Mouse (Mus musculus): ENCODE data around the gene Eif4e3.

The Eif4e3 gene

GRCm38 (mm10) chr6:99663232-99663631, 3.3 kb downstream of the Eif4e3 start:
- no peak for DNase-seq

- DNase-seq: no peak
These were observed 6.1 kb downstream of the Eif4e3 start for GRCm38 (mm10) chr6:99660443-99660842.

- DNase-seq: no peak
These were observed 8.0 kb downstream of the Eif4e3 start for GRCm38 (mm10) chr6:99658586-99658985.

GRCm38 (mm10) chr6:99656088-99656487, 10.5 kb downstream of the Eif4e3 start:
- no peak for DNase-seq

DNA sequence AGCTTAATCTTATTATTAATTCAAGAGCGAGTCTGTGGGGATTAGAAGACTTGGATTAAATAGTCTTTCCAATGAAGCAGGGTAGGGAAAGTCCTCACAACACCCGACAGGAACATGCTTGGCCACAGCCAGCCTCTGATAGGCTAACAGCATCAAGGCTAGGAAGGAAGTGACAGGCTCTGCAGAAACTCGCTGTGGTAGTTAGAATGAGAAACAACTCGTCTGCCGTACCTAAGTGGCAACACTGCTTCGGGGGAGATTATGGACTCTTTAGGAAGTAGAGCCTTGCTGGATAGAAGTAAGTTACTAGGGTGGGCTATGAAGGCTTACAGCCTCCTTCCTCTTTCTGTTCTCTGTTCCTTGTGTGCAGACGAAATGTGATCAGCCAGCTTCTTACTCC, 11.1 kb downstream of the Eif4e3 start:
- no peak for DNase-seq

- no peak for DNase-seq
These were observed 12.2 kb downstream of the Eif4e3 start for GRCm38 (mm10) chr6:99654343-99654742.

- no peak for DNase-seq
These were observed 14.2 kb downstream of the Eif4e3 start for GRCm38 (mm10) chr6:99652341-99652740.

GRCm38 (mm10) chr6:99649307-99649706, 17.3 kb downstream of the Eif4e3 start:
- DNase-seq: no peak

GRCm38 (mm10) chr6:99646344-99646743, 20.2 kb downstream of the Eif4e3 start:
- no peak for DNase-seq

DNA sequence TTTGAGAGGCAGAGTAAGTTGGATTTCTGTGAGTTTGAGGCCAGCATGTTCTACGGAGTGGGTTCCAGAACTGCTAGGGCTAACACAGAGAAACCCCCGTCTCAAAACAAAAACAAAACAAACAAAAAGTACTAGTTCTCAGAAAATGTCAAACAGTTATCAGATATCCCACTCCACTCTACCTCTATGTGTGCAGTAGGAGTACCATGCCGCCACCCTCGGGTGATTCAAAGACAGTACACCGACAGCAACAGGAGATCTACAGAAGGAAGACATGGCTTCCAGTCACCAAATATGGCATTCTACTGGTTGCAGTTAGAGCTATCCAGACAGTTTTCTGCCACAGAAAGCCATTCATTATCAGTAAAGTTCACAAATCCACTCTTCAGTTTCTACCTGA, 21.7 kb downstream of the Eif4e3 start:
- DNase-seq: no peak

GRCm38 (mm10) chr6:99644386-99644785, 22.2 kb downstream of the Eif4e3 start:
- DNase-seq: no peak

DNA sequence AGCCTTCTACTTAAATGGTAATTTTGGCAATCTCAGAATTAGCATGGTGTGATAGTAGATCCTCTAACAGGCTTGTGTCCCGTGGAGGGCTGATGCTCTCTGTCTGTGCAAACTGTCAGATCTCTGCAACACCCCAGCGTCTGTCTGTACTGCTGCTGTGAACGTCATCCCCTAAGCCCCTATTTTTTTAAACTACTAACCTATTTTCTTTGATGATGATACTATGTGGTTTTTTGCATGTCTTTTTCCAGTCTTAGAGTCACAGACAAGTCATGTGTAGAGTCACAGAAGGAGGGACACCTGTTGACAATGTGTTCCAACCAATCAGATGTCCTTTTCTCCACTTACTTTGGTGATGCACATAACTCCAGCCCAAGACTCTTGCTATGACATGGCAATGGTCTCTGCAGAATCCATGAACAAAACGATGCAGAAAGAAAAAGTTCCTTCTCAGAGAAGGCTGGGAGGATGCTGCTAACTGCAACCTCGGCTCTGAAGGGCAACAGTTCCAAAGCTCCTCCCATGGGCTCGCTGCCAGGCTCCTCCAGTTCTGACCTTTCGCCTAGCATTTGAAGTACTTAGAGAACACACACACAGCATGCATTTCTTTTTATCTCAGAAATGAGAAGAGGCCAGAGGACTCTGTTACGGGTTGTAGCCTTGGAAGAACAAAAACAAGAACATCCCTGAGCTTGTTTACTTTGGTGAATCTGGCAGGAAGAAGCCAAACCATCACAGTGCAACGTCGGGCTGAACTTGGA, 23.0 kb downstream of the Eif4e3 start:
- DNase-seq: no peak

- no peak for DNase-seq
These were observed 29.1 kb downstream of the Eif4e3 start for GRCm38 (mm10) chr6:99637456-99637855.

DNA sequence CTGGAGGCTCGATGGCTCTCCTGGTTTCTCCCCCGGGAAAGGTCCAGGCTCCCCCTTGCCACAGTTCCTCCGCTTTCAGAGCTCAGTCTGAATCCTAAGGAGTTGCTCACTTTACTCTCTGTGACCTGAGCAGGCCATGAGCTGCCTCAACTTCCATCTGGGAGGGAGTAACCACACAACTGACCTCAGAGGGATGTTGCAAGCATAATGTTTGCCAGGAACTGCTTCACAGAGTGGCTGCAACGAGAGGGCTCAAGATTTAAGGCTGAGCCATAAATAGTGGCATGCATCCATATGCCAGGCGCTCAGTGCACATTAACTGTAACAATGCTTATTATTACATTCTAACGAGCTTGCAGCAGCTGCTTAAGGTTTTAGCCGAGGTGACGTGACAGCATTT, 29.8 kb downstream of the Eif4e3 start:
- DNase-seq: no peak

- no peak for DNase-seq
These were observed 30.4 kb downstream of the Eif4e3 start for GRCm38 (mm10) chr6:99636121-99636520.

DNA sequence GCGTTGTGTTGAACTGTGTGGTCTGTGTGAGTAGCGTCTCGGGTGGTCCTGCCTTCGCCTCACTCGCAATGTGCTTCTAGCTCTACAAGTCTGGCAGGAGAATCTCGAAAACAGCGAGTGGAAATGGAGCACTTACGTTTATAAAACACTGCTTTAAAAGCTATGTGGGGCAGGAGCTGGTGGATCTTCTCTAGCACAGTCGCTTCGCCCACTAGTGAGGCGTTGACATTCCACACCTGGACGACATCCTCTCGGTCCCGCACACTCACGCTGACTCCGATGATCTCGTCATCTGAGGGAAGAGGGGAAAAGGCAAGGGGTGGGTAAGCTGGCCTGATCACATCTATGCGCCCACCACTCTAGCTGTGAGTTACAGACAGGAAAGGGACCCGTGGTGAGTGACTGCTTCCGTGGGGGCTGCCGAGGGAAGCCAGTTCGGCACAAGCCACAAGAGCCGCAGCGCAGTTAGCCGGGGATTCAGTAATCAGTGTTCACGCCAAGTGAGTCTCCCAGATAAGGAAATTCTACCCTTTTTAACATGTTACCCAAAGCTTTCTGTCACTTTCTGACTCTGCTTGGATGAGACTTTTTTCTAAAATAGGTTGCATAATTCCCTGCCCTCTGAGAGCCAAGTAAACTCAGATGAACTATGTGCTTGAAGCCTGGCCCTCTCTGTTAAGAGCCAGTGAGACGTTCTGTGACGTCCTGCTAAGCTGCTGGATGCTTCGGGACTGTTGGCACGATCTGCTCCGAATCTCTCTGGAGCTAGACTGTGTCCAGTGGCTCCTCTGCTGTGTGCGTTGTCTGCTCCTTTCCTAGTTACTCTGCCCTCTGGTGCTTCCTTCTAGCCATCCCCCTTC, 34.2 kb downstream of the Eif4e3 start:
- DNase-seq: no peak

- DNase-seq: no peak
These were observed 34.9 kb downstream of the Eif4e3 start for GRCm38 (mm10) chr6:99631637-99632036.

DNA sequence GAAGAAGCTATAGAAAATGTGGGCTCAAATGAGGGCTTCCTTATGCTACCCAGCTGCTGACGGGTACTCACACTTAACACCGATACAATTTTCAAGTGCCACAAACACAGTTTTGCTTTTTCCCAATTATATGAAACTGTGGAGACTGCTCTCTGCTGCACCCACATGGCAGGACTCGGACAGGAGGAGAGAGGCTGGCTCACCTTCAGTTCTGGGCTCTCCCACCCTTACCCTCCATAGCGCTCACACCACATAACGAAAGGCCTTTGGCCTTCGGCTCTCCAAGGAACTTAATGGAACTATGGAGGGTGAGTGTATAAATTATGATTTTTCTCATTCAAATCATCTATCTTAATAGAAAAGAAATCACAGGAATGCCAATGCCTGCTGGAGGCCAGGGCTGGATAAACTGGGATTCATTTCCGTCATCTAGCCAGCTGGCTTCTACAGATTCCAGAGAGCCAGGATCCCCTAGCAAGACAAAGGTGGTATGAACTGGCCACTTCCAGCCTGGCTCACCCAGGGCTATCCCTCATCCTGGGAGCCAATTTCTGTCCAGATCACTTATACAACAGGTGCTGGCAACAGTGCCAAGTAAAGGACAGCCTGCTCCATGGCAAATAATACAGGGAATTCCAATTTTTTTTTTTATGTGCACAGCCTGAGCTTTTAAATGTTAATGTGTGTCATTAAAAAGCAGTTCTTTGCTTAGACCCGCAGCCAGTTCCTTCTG, 36.7 kb downstream of the Eif4e3 start:
- no peak for DNase-seq

DNA sequence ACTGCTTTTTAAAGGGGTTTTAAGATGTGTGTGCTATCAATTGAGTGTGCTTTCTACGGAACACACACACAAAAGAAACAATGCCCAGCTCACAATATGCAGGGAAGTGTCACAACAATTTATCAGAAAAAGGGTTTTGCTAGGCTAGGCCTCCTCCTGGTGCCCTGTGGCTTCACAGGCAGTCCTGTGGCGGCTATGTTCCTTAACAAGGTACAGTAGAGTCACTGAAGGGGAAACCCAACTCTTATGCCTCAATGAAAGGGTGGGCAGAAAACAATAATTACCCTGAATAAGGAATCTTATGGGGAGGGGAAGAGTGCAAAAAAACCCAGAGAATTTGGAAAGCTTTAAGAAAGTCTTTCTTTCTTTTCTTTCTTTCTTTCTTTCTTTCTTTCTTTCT, 40.2 kb downstream of the Eif4e3 start:
- no peak for DNase-seq

- no peak for DNase-seq
These were observed 40.8 kb downstream of the Eif4e3 start for GRCm38 (mm10) chr6:99625803-99626202.

DNA sequence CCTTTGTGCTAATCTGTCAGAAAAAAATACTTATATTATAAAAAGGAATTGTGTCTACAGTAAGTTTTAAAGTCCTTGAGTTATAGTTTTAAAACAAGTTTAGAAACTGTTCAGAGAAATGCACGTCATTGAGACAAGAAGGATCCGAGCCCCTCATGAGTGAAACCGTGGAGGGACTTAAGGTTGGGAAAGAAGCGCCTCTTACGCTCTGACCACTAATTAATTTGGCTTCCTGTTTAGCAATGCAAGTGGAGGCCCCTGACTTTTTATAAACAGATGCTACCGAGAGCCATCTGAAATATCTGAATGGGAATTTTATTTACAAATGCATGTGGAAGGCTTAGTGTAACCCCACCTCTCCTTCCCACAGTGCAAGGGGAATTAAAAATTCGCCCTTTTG, 41.3 kb downstream of the Eif4e3 start:
- no peak for DNase-seq

DNA sequence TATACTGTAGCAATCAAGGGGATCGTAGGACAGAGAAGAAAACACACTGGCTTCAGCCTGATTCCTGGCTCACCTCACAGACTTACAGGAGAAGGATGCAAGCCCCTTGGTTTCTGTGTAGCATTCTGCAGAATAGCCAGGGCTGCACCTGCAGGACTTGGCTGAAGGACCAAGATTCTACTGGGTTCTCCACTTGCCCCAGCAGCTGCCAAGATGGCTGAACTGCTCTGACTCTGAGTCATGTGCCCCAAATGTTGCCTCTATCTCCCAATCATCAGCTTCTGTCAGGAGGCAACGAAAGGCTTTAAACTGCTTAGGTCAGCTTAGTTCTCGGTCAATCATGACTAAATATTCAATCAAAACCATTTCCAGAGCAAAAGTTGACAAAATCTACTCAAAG, 42.0 kb downstream of the Eif4e3 start:
- DNase-seq: no peak

GRCm38 (mm10) chr6:99623641-99624040, 42.9 kb downstream of the Eif4e3 start:
- DNase-seq: peak; percentile 54

DNA sequence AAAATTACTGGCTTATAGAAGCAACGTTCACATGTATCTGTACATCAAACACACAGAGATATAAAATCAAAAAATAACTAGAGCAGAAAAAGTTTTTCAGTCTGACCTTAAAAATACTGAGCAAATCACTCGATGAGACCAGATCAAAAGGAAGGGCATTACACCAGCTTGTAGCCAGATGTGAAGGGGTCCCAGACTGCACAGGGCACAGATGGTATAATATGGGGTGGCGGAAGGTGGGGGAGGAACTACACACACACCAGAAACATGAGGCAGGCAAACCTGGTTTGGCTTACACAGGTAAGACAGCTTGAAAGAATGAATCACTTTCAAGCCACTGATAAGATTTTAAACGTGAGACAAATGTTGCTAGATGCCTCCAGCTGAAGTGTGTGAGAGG, 45.4 kb downstream of the Eif4e3 start:
- DNase-seq: no peak

All from right cerebral cortex, postnatal 4 days (tissue).